In genomic region chr3:51554067-51554466, GRCm38 (mm10) we compare ENCODE assay signal across 8 mouse cellular contexts. TPM values are rescaled to one million over a fixed set of nuclear protein-coding genes. Genes with fewer than 3 reads are reported as not detected.
DNase-seq lines count a peak whose midpoint lies in the region; ATAC-seq and TF ChIP-seq lines count a peak whose summit lies in the region.

No protein-coding gene starts in this region.

- ATAC-seq in forebrain, embryonic 11.5 days (replicated peaks; ENCODE audit: low FRiP score) = no peak
- no peak for ATAC-seq in neural tube, embryonic 13.5 days (ENCODE audit: low read depth)
- no peak for ATAC-seq in hindbrain, postnatal 0 days

- H3K4me2 ChIP-seq in forebrain, embryonic 11.5 days (ENCODE audit: low read depth, low read length, severe bottlenecking) = no peak overlapping the region
- no peak overlapping the region for H3K4me2 ChIP-seq in neural tube, embryonic 13.5 days
- H3K4me2 ChIP-seq in hindbrain, postnatal 0 days (ENCODE audit: low read depth, low read length) = peak overlapping the region; percentile 27; the same call in 1 of the 2 replicates

- H3K4me3 ChIP-seq in forebrain, embryonic 10.5 days = no peak overlapping the region
- H3K4me3 ChIP-seq in forebrain, embryonic 11.5 days (ENCODE audit: low read depth, low read length) = no peak overlapping the region
- no peak overlapping the region for H3K4me3 ChIP-seq in neural tube, embryonic 13.5 days
- no peak overlapping the region for H3K4me3 ChIP-seq in hindbrain, postnatal 0 days (ENCODE audit: low read length)

- no peak for DNase-seq in forebrain, embryonic 10.5 days (ENCODE audit: extremely low spot score, low spot score)
- no peak for DNase-seq in forebrain, embryonic 11.5 days (ENCODE audit: low spot score)
- DNase-seq in neural tube, embryonic 10.5 days (ENCODE audit: extremely low spot score, low spot score) = no peak
- no peak for DNase-seq in hindbrain, postnatal 0 days (ENCODE audit: low spot score)
- DNase-seq in thymus, postnatal 36 days = peak; percentile 72 to 81
- no peak for DNase-seq in adipocyte (ENCODE audit: low spot score)
- DNase-seq in left cerebral cortex, postnatal 25 days (ENCODE audit: low spot score in 2 of 2) = no peak

- TF ChIP-seq CTCF in hindbrain, postnatal 0 days (IDR thresholded peaks at IDR 0.05; ENCODE audit: low read depth) = no peak

- H3K9ac ChIP-seq in forebrain, embryonic 11.5 days (ENCODE audit: low read length) = no peak overlapping the region
- 0 out of 2 replicates have a peak overlapping the region, but pooled peaks have one; percentile 39 for H3K9ac ChIP-seq in neural tube, embryonic 13.5 days
- H3K9ac ChIP-seq in hindbrain, postnatal 0 days (replicated peaks; ENCODE audit: low read length) = 0 out of 2 replicates have a peak overlapping the region, but pooled peaks have one; percentile 25

- peaks cover 53% of the 10 kb centered on the region for H3K4me1 ChIP-seq in forebrain, embryonic 10.5 days
- 0 out of 2 replicates have a peak, but pooled peaks cover 6% of the 10 kb centered on the region for H3K4me1 ChIP-seq in forebrain, embryonic 11.5 days (replicated peaks; ENCODE audit: control insufficient read depth, insufficient read depth, low read length)
- peaks cover 56% of the 10 kb centered on the region for H3K4me1 ChIP-seq in neural tube, embryonic 13.5 days (replicated peaks)
- peaks cover 13% of the 10 kb centered on the region; the same call in 1 of the 2 replicates for H3K4me1 ChIP-seq in hindbrain, postnatal 0 days (ENCODE audit: insufficient read depth, low read length)

- no peaks in the 10 kb centered on the region for H3K27me3 ChIP-seq in forebrain, embryonic 10.5 days (ENCODE audit: poor library complexity, severe bottlenecking)
- H3K27me3 ChIP-seq in forebrain, embryonic 11.5 days (ENCODE audit: control insufficient read depth, insufficient read depth, low read length) = no peaks in the 10 kb centered on the region
- H3K27me3 ChIP-seq in neural tube, embryonic 13.5 days = no peaks in the 10 kb centered on the region
- no peaks in the 10 kb centered on the region for H3K27me3 ChIP-seq in hindbrain, postnatal 0 days (ENCODE audit: insufficient read depth, low read length)

- 85% methylated on average over 9 of the region's 9 CpGs for WGBS in forebrain, embryonic 10.5 days
- 86% methylated on average over 9 of the region's 9 CpGs for WGBS in forebrain, embryonic 11.5 days
- WGBS in neural tube, embryonic 13.5 days = 78% methylated on average over 9 of the region's 9 CpGs
- WGBS in hindbrain, postnatal 0 days = 63% methylated on average over 9 of the region's 9 CpGs

- peaks cover 29% of the 10 kb centered on the region for H3K36me3 ChIP-seq in forebrain, embryonic 10.5 days (replicated peaks)
- H3K36me3 ChIP-seq in forebrain, embryonic 11.5 days (ENCODE audit: control insufficient read depth, insufficient read depth, low read length) = peaks cover 4% of the 10 kb centered on the region; the same call in 1 of the 2 replicates
- H3K36me3 ChIP-seq in neural tube, embryonic 13.5 days = peaks cover 12% of the 10 kb centered on the region
- H3K36me3 ChIP-seq in hindbrain, postnatal 0 days (ENCODE audit: insufficient read depth, low read length) = no peaks in the 10 kb centered on the region

- no peaks in the 10 kb centered on the region for H3K9me3 ChIP-seq in forebrain, embryonic 10.5 days
- no peaks in the 10 kb centered on the region for H3K9me3 ChIP-seq in forebrain, embryonic 11.5 days (ENCODE audit: control insufficient read depth, low read length)
- H3K9me3 ChIP-seq in neural tube, embryonic 13.5 days = no peaks in the 10 kb centered on the region
- no peaks in the 10 kb centered on the region for H3K9me3 ChIP-seq in hindbrain, postnatal 0 days (ENCODE audit: low read length)

- intact Hi-C loops in left cerebral cortex, postnatal 25 days (cut with DNase I) = no loop called here

- H3K27ac ChIP-seq in forebrain, embryonic 10.5 days = peak overlapping the region; percentile 48; the same call in 1 of the 2 replicates
- H3K27ac ChIP-seq in forebrain, embryonic 11.5 days (ENCODE audit: low read depth, low read length) = no peak overlapping the region
- H3K27ac ChIP-seq in neural tube, embryonic 13.5 days (replicated peaks) = peak overlapping the region; percentile 65
- peak overlapping the region; percentile 8; the same call in 1 of the 2 replicates for H3K27ac ChIP-seq in hindbrain, postnatal 0 days

RNA-seq across cellular contexts. Expression of gene Setd7, which starts 6.6 kb away (rescaled TPM):
- 5.0 TPM in 2 replicates for polyA plus RNA-seq in forebrain, embryonic 10.5 days (2016; fragmentation: Nextera tagmentation; extraction: Ambion mirVana)
- polyA plus RNA-seq in forebrain, embryonic 11.5 days (2014; fragmentation: Nextera tagmentation; extraction: Ambion mirVana) = 4.3 and 4.6 TPM in 2 replicates
- polyA plus RNA-seq in neural tube, embryonic 13.5 days (2015; fragmentation: Nextera tagmentation; extraction: Ambion mirVana) = 3.4 and 4.1 TPM in 2 replicates
- total RNA-seq in hindbrain, postnatal 0 days (2014; rRNA removed) = 10.1 and 20.6 TPM in 2 replicates
- 2.4 and 2.5 TPM in 2 replicates for polyA plus RNA-seq in hindbrain, postnatal 0 days (2015; fragmentation: Nextera tagmentation; extraction: Ambion mirVana)
- total RNA-seq in left cerebral cortex, postnatal 25 days (2021) = 100 to 1,000 TPM; 135 to 139 TPM

Comparison
In these comparisons a context has a peak if more than half of its experiments do, and no peak if none do; other contexts are left out.
1. DNase-seq: peak in thymus, postnatal 36 days (2 of 2); none in forebrain, embryonic 10.5 days (single experiment), forebrain, embryonic 11.5 days (single experiment), neural tube, embryonic 10.5 days (single experiment), hindbrain, postnatal 0 days (single experiment), adipocyte (single experiment) and left cerebral cortex, postnatal 25 days (0 of 2).